Mouse (Mus musculus) retina, postnatal 1 day (tissue): Measurements from ENCODE around the gene Ffar3.
"Not testable (repeated sequence)": the region's sequence is repeated elsewhere in the genome, so short reads cannot be mapped to it uniquely, and the experiment has no call there.

ENCODE experiments used
- DNase-seq: peaks from one replicate; pipeline ENCODE4 v3.0.0-alpha.2; 2012

Ffar3 gene

GRCm38 (mm10) chr7:30842092-30842491 is 13.9 kb downstream of the Ffar3 start:
- DNase-seq: no peak

GRCm38 (mm10) chr7:30841379-30841778 is 14.6 kb downstream of the Ffar3 start:
- DNase-seq: no peak

- no peak for DNase-seq
Measured at GRCm38 (mm10) chr7:30840306-30840705, 15.7 kb downstream of the Ffar3 start.

- DNase-seq: no peak
Measured at GRCm38 (mm10) chr7:30837277-30837676, 18.7 kb downstream of the Ffar3 start.

- DNase-seq: not testable (repeated sequence)
Measured at GRCm38 (mm10) chr7:30832684-30833083, 23.3 kb downstream of the Ffar3 start.

- no peak for DNase-seq
Measured at GRCm38 (mm10) chr7:30832261-30832660, 23.7 kb downstream of the Ffar3 start.

GRCm38 (mm10) chr7:30829428-30829827 is 26.6 kb downstream of the Ffar3 start:
- no peak for DNase-seq

GRCm38 (mm10) chr7:30828871-30829270 is 27.1 kb downstream of the Ffar3 start:
- DNase-seq: not testable (repeated sequence)

- DNase-seq: no peak
Measured at GRCm38 (mm10) chr7:30826660-30827059, 29.3 kb downstream of the Ffar3 start.

- no peak for DNase-seq
Measured at GRCm38 (mm10) chr7:30824306-30824705, 31.7 kb downstream of the Ffar3 start.

GRCm38 (mm10) chr7:30823675-30824074 is 32.3 kb downstream of the Ffar3 start, which contains the start of gene Ffar2:
Gene Ffar2, minus strand, starts transcription at chr7:30823775.
- no peak for DNase-seq

GRCm38 (mm10) chr7:30821532-30821931 is 34.4 kb downstream of the Ffar3 start:
- DNase-seq: no peak

GRCm38 (mm10) chr7:30820854-30821445 is 35.0 kb downstream of the Ffar3 start:
- no peak for DNase-seq

- DNase-seq: no peak
Measured at GRCm38 (mm10) chr7:30820131-30820530, 35.8 kb downstream of the Ffar3 start.

GRCm38 (mm10) chr7:30812291-30812807 is 43.6 kb downstream of the Ffar3 start:
- DNase-seq: peak; percentile 79

- DNase-seq: peak; percentile 79
Measured at GRCm38 (mm10) chr7:30811757-30812290, 44.2 kb downstream of the Ffar3 start.

- no peak for DNase-seq
Measured at GRCm38 (mm10) chr7:30810319-30810718, 45.7 kb downstream of the Ffar3 start.

GRCm38 (mm10) chr7:30805924-30806323 is 50.1 kb downstream of the Ffar3 start:
- peak; percentile 50 for DNase-seq
